Mouse (Mus musculus) spleen, adult 2 months (tissue): ENCODE data around the gene Oat. TPM values are rescaled to one million over a fixed set of nuclear protein-coding genes. Genes with fewer than 3 reads are reported as not detected.

Experiments used
- DNase-seq, 2 experiments: peaks; one replicate each; pipeline versions ENCODE4 v3.0.0 to v3.0.0-alpha.2; 2012 to 2021; ENCODE audit warnings: low spot score in 2 of 2, low read depth in 1 of 2
- H3K27ac ChIP-seq: fragments of 200-500 bp; 2 replicates; pipeline ENCODE4 v1.5.1; 2012; ENCODE audit warnings: low read length, inconsistent platforms; ENCODE audit not compliant: insufficient read depth
- H3K27me3 ChIP-seq: fragments of 200-500 bp; 2 replicates; pipeline ENCODE4 v1.6.1; 2012; ENCODE audit warnings: mild to moderate bottlenecking, moderate library complexity, low read length, inconsistent platforms; ENCODE audit not compliant: control insufficient read depth, insufficient read depth
- H3K36me3 ChIP-seq: fragments of 200-500 bp; 2 replicates; pipeline ENCODE4 v1.6.1; 2012; ENCODE audit warnings: mild to moderate bottlenecking, low read length, inconsistent platforms; ENCODE audit not compliant: control insufficient read depth, insufficient read depth
- H3K4me1 ChIP-seq: fragments of 200-500 bp; 2 replicates; pipeline ENCODE4 v1.6.1; 2011; ENCODE audit warnings: inconsistent platforms; ENCODE audit not compliant: control insufficient read depth, insufficient read depth, insufficient read length
- H3K4me3 ChIP-seq: fragments of 200-500 bp; 2 replicates; pipeline ENCODE4 v1.5.1; 2011; ENCODE audit warnings: mild to moderate bottlenecking, inconsistent platforms; ENCODE audit not compliant: insufficient read depth, insufficient read length; ENCODE audit errors: extremely low read depth
- CTCF ChIP-seq: fragments of 200-500 bp; IDR thresholded peaks from 2 replicates; pipeline ENCODE4 v1.5.1; 2011; ENCODE audit warnings: mild to moderate bottlenecking, inconsistent platforms; ENCODE audit not compliant: insufficient read depth, insufficient read length, insufficient replicate concordance; ENCODE audit errors: extremely low read depth
- POLR2A ChIP-seq: fragments of 200-500 bp; IDR thresholded peaks from 2 replicates; pipeline ENCODE4 v1.6.1; 2011; ENCODE audit warnings: low read depth, low read length, inconsistent platforms
- WGBS: fragments of 180-500 bp; shearing (Covaris S2); methylation state at CpG from one replicate; pipeline ENCODE4 v1.1.7; 2018; 5-methylcytosine and 5-hydroxymethylcytosine counted together
- polyA plus RNA-seq: library from polyadenylated mRNA; depleted of rRNA; stranded (reverse); fragments of >200 nt; gene quantifications from 2 replicates; pipeline ENCODE4 v1.2.3, GENCODE M21; 2012; rRNA removed

Oat gene
- polyA plus RNA-seq = 47.0 and 48.5 TPM in 2 replicates

DNA sequence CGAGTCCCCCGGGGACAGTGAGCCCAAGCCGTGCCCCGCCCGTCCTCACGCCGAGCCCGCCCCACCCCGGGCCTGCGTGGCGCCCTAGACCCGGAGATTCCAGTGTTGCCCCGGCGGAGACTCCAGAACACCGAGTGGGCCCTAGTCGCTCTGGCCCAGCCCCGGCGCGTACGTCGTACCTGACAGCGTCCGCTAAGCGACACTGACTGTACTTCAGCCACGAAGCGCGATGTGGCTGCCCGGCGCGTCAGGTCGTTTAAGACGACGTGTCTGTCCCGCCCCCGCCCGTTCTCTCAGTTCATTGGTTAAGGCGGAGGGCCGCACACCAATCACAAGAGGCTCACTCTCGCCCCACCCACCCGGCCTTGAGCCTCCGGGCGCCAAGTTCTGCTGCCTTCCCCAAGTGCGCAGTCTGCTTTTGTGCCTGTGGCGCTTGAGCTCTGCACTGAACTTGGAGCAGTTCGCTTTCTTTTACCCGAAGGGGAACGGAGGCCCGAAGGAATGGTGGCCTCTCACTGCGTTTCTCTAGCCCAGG, at the start of gene Oat:
Gene Oat (minus strand): TSS at position 283 of the 535 bp plus-strand sequence.
- H3K36me3 ChIP-seq = no peaks in the 10 kb centered on the region
- peak; percentile 92 to 93 for DNase-seq
- H3K4me3 ChIP-seq = peak within 1 kb of the TSS; percentile 76
- under 1% methylated on average over 49 of the region's 49 CpGs for WGBS
- peak within 1 kb of the TSS; percentile 89 for H3K27ac ChIP-seq
- no peaks in the 10 kb centered on the region; the same call in 1 of the 2 replicates for H3K4me1 ChIP-seq
- TF ChIP-seq CTCF (no peak), POLR2A (peak; percentile 91)
- H3K27me3 ChIP-seq = no peaks in the 10 kb centered on the region

GRCm38 (mm10) chr7:132624161-132624560, 48.0 kb upstream of the Oat start:
- WGBS = 84% methylated on average over 10 of the region's 10 CpGs

GRCm38 (mm10) chr7:132619975-132620918, 44.0 kb upstream of the Oat start:
- 80% methylated on average over 15 of the region's 15 CpGs for WGBS
- Histone ChIP-seq H3K4me3 (no peak overlapping the region), H3K4me1 (no peaks in the 10 kb centered on the region), H3K27ac (no peak overlapping the region), H3K27me3 (no peaks in the 10 kb centered on the region), H3K36me3 (no peaks in the 10 kb centered on the region)
- DNase-seq = no peak
- no peak for TF ChIP-seq POLR2A
- no peak for TF ChIP-seq CTCF

More at GRCm38 (mm10) chr7:132624161-132624560, 48.0 kb upstream of the Oat start:
- H3K36me3 ChIP-seq = no peaks in the 10 kb centered on the region
- DNase-seq = no peak
- H3K4me3 ChIP-seq = no peak overlapping the region
- TF ChIP-seq POLR2A (no peak), CTCF (no peak)
- H3K4me1 ChIP-seq = no peaks in the 10 kb centered on the region
- no peaks in the 10 kb centered on the region for H3K27me3 ChIP-seq
- no peak overlapping the region for H3K27ac ChIP-seq

GRCm38 (mm10) chr7:132619549-132619948, 43.4 kb upstream of the Oat start:
- H3K4me3 ChIP-seq = no peak overlapping the region
- no peaks in the 10 kb centered on the region for H3K27me3 ChIP-seq
- TF ChIP-seq CTCF (no peak), POLR2A (no peak)
- no peak overlapping the region for H3K27ac ChIP-seq
- no peak for DNase-seq
- 97% methylated on average over 8 of the region's 8 CpGs for WGBS
- H3K36me3 ChIP-seq = no peaks in the 10 kb centered on the region
- H3K4me1 ChIP-seq = no peaks in the 10 kb centered on the region

DNA sequence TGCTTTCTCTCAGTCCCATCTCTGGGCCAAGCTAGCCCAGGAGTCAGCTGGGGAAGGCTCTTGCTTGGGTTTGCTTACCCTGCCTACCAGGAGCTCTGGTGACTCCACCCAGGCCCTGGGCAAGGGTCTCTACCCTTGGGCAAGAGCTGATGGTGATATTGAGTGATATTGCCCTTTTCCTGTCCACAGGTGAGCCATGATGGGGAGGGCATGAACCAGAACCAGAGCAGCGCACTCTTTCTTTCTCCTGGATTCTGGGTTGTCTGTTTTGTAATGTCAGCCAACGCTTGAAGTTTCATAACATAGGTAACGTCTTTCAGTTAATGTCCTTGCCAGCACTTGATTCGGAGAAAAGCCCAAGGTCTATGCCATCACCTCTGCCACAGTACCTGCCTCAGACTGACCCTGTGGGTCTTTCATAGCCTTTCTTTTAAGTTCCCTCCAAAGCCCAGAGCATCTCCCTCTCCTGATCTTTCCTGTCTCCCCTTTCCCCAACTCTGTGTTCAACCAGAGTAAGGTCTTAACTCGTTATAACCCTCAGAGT, 40.9 kb upstream of the Oat start:
- no peaks in the 10 kb centered on the region for H3K36me3 ChIP-seq
- H3K4me3 ChIP-seq = no peak overlapping the region
- DNase-seq = no peak
- H3K27ac ChIP-seq = no peak overlapping the region
- no peaks in the 10 kb centered on the region for H3K4me1 ChIP-seq
- 94% methylated on average over 5 of the region's 5 CpGs for WGBS
- H3K27me3 ChIP-seq = no peaks in the 10 kb centered on the region
- no peak for TF ChIP-seq POLR2A
- no peak for TF ChIP-seq CTCF

DNA sequence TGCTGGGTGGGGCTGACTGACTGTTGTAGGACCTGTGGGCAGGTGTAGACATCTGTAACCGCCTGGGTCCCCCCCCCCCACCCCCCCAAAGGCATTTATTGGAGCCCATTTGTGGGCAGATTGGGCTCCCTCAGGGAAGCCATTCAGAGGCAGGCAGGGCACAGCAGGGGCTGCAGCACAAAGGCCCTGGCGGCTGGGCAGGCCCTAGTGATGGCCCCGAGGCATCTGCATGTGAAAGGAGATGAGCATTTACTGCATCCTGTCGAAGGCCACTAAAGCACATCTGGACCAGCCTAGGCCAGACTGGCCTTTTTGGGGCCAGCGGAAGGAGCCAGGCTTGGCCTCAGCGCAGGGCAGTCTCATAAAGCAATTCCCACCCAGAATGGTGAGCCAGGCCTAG, 40.2 kb upstream of the Oat start:
- no peak for TF ChIP-seq POLR2A
- no peak for TF ChIP-seq CTCF
- Histone ChIP-seq H3K27ac (no peak overlapping the region), H3K4me3 (no peak overlapping the region), H3K36me3 (no peaks in the 10 kb centered on the region), H3K27me3 (no peaks in the 10 kb centered on the region), H3K4me1 (no peaks in the 10 kb centered on the region)
- DNase-seq = no peak
- WGBS = 87% methylated on average over 6 of the region's 6 CpGs
